Mouse (Mus musculus): ENCODE measurements at regions not wholly inside any gene's neighbourhood (a gene's known extent, or its start where the extent isn't known, plus 50 kb on each side); places are given as distances from the start of the nearest gene placed in this dataset.
A peak's percentile ranks its signal among the peaks of the same experiment; 100 is the strongest.

GRCm38 (mm10) chr8:117894861-117895260 lies 93.1 kb upstream of the Mphosph6 start:
- DNase-seq (ENCODE audit: low spot score), result no peak

- DNase-seq (ENCODE audit: low spot score), result no peak
These were observed 88.5 kb upstream of the Mphosph6 start for GRCm38 (mm10) chr8:117890211-117890610.

- no peak for DNase-seq (ENCODE audit: low spot score)
These were observed 79.8 kb upstream of the Mphosph6 start for GRCm38 (mm10) chr8:117881414-117881973.

GRCm38 (mm10) chr8:117880279-117880975 lies 78.7 kb upstream of the Mphosph6 start:
- DNase-seq (ENCODE audit: low spot score), result no peak

- no peak for DNase-seq (ENCODE audit: low spot score)
These were observed 71.9 kb upstream of the Mphosph6 start for GRCm38 (mm10) chr8:117873611-117874010.

- no peak for DNase-seq (ENCODE audit: low spot score)
These were observed 65.4 kb upstream of the Mphosph6 start for GRCm38 (mm10) chr8:117867138-117867537.

- DNase-seq (ENCODE audit: low spot score), result no peak
These were observed 63.3 kb upstream of the Mphosph6 start for GRCm38 (mm10) chr8:117865014-117865413.

- peak; percentile 22 for DNase-seq (ENCODE audit: low spot score)
These were observed 62.1 kb upstream of the Mphosph6 start for GRCm38 (mm10) chr8:117863837-117864236.

- no peak for DNase-seq (ENCODE audit: low spot score)
These were observed 60.6 kb upstream of the Mphosph6 start for GRCm38 (mm10) chr8:117862318-117862717.

GRCm38 (mm10) chr8:117859734-117860133 lies 58.0 kb upstream of the Mphosph6 start:
- no peak for DNase-seq (ENCODE audit: low spot score)

GRCm38 (mm10) chr8:117859095-117859494 lies 57.4 kb upstream of the Mphosph6 start:
- DNase-seq (ENCODE audit: low spot score), result no peak

- no peak for DNase-seq (ENCODE audit: low spot score)
These were observed 54.4 kb upstream of the Mphosph6 start for GRCm38 (mm10) chr8:117856121-117856520.

- DNase-seq (ENCODE audit: low spot score), result no peak
These were observed 53.3 kb upstream of the Mphosph6 start for GRCm38 (mm10) chr8:117854942-117855491.

- DNase-seq (ENCODE audit: low spot score), result no peak
These were observed 52.6 kb upstream of the Mphosph6 start for GRCm38 (mm10) chr8:117854301-117854700.

- DNase-seq (ENCODE audit: low spot score), result no peak
These were observed 51.7 kb upstream of the Mphosph6 start for GRCm38 (mm10) chr8:117853408-117853807.

GRCm38 (mm10) chr8:117852521-117852920 lies 50.8 kb upstream of the Mphosph6 start:
- DNase-seq (ENCODE audit: low spot score), result no peak
